Mouse (Mus musculus): ENCODE measurements around the gene Mast4. TPM values are rescaled to one million over a fixed set of nuclear protein-coding genes. Genes with fewer than 3 reads are reported as not detected.
A peak's percentile ranks its signal among the peaks of the same experiment; 100 is the strongest.

The Mast4 gene
- total RNA-seq, 2 experiments from 2014 or later: 66.7 to 68.9 TPM

DNA sequence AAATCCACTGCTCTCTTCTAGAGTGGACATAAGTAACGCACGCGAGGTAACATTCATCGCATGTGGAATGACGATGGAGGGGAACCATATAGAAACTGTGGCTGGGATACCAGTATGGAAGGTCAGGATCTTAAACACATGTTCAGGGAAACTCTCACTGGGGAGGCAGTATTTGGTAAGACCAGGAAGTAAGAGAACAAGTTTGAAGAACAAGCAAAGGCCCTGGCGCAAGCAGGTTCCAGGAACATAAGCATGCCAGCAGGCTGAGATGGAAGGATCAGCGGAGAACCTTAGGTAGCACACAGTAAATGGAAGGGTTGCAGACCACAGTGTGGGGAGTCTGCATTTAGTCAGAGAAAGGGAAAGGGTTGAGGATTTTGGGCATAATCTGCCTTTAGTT is 473.6 kb downstream of the Mast4 start:
- TF ChIP-seq CTCF (conservative IDR thresholded peaks at IDR 0.05): no peak
- no peak overlapping the region for H3K4me3 ChIP-seq
- no peak overlapping the region for H3K27ac ChIP-seq
- DNase-seq (ENCODE audit: low spot score in 2 of 2): no peak

GRCm38 (mm10) chr13:102860135-102860534 is 474.2 kb downstream of the Mast4 start:
- no peak for TF ChIP-seq CTCF (conservative IDR thresholded peaks at IDR 0.05)
- Histone ChIP-seq H3K4me3 (no peak overlapping the region), H3K27ac (no peak overlapping the region)
- DNase-seq (ENCODE audit: low spot score in 2 of 2): no peak

DNA sequence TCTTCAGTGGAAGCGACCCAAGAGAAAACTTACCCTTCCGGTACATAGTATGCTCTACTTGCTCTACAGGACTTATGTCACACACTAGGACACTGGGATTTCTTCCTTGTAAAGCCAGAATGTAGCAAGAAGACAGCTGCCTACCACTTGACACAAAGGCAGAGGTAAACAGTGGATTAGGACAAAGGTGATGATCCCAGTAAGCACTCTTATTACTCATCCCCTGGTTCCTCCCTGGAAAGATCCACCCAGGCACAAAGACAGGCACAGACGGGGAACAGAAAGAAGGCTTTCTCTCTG is 476.8 kb downstream of the Mast4 start:
- no peak for TF ChIP-seq CTCF (conservative IDR thresholded peaks at IDR 0.05)
- DNase-seq (ENCODE audit: low spot score in 2 of 2): no peak
- H3K4me3 ChIP-seq: no peak overlapping the region
- no peak overlapping the region for H3K27ac ChIP-seq

DNA sequence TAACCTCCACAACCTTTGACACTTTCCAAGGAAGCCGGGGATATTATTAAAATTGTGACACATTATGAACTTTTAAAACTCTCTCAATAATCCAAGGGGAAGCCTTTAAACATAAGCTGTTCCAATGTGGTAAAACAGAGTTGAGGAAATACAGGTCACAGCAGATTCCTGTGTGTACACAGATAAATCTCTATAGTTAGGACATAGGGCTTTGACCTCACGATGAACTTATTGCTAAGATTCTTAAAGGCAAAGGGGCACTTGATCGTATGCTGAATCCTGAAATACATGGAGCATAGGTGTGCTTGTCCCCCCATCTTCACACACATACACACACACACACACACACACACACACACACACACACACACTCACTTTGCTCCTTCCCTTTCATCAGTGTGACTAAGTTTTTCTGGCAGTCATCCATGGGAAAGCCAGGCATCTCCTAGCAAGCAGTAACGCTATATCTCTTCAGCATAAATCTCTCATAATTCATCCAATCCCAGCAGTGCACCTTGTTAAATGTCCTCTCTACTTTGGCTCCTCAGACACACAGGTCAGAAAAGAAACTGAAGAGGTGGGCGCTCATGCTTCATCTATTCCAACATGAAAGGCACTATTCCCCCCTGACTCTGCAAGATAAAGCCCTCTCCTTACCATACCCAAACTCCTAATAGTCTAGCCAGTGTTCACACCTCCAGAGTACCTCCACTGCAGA is 477.3 kb downstream of the Mast4 start:
- Histone ChIP-seq H3K27ac (no peak overlapping the region), H3K4me3 (no peak overlapping the region)
- no peak for TF ChIP-seq CTCF (conservative IDR thresholded peaks at IDR 0.05)
- no peak for DNase-seq (ENCODE audit: low spot score in 2 of 2)

GRCm38 (mm10) chr13:102852865-102853264 is 481.4 kb downstream of the Mast4 start:
- Histone ChIP-seq H3K4me3 (no peak overlapping the region), H3K27ac (no peak overlapping the region)
- no peak for DNase-seq (ENCODE audit: low spot score in 2 of 2)
- TF ChIP-seq CTCF (conservative IDR thresholded peaks at IDR 0.05): no peak

DNA sequence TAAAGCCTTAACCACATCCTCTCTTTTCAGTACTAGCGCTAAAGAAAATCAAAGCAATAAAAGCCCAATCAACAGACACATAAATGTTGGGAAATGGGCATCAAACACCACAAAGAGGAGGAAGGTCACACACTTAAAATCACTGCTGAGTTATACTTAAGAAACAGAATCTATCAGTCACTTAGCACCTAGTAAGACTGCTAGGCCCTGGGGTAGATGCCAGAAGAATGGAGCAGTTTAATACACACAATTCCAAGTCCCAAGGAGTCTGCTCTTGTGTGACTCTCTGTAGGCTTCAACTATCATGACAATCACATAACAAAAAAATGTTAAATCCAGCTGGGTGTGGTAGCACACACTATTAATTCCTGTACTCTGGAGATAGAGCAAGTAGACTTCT is 483.0 kb downstream of the Mast4 start:
- Histone ChIP-seq H3K27ac (no peak overlapping the region), H3K4me3 (no peak overlapping the region)
- no peak for DNase-seq (ENCODE audit: low spot score in 2 of 2)
- TF ChIP-seq CTCF (conservative IDR thresholded peaks at IDR 0.05): no peak

GRCm38 (mm10) chr13:102850594-102850993 is 483.7 kb downstream of the Mast4 start:
- TF ChIP-seq CTCF (conservative IDR thresholded peaks at IDR 0.05): no peak
- no peak for DNase-seq (ENCODE audit: low spot score in 2 of 2)

GRCm38 (mm10) chr13:102849068-102849467 is 485.2 kb downstream of the Mast4 start:
- TF ChIP-seq CTCF (conservative IDR thresholded peaks at IDR 0.05): no peak
- DNase-seq (ENCODE audit: low spot score in 2 of 2): no peak
- Histone ChIP-seq H3K27ac (no peak overlapping the region), H3K4me3 (no peak overlapping the region)

More at GRCm38 (mm10) chr13:102850594-102850993, 483.7 kb downstream of the Mast4 start:
- no peak overlapping the region for H3K4me3 ChIP-seq
- H3K27ac ChIP-seq: no peak overlapping the region

DNA sequence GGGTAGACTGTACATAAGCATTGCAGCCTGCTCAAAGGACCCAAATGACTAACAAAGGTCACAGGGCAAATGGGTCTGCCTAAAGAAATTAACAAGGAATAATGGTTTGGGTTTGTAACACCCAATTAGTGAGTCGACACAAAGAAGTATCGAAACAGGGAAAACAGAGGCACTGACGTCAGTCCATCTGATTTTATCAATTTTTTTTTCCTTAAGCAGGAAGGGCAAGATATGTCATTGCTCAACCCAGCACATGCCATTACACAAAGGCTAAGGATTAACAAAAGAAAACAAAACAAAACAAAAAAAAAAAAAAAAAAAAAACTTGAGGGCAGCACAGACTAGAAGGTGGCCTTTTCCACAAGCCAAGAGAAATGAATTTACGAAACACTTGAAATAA is 487.8 kb downstream of the Mast4 start:
- TF ChIP-seq CTCF (conservative IDR thresholded peaks at IDR 0.05): no peak
- no peak overlapping the region for H3K27ac ChIP-seq
- H3K4me3 ChIP-seq: no peak overlapping the region
- no peak for DNase-seq (ENCODE audit: low spot score in 2 of 2)

GRCm38 (mm10) chr13:102842715-102843114 is 491.6 kb downstream of the Mast4 start:
- H3K4me3 ChIP-seq: no peak overlapping the region
- no peak for TF ChIP-seq CTCF (conservative IDR thresholded peaks at IDR 0.05)
- H3K27ac ChIP-seq: no peak overlapping the region
- DNase-seq (ENCODE audit: low spot score in 2 of 2): no peak

DNA sequence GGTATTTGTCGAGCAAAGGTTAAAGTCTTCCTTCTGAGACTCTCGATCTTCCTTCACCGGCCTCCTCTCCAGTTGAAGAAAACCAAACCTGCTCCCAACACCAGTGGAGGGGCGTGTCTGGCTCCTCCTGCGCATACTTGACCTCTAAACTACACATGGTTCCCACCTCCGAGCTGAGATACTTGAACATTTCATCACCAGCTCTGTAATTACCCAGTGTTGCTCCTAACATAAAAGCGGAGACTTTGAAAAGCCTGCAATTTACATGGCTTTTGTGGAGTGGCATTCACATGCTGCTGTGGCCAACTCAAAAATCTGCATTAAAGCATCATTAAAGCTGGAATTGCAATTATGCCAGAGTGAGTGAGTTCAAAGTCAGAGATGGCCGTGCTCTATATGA is 492.1 kb downstream of the Mast4 start:
- H3K4me3 ChIP-seq: no peak overlapping the region
- no peak overlapping the region for H3K27ac ChIP-seq
- TF ChIP-seq CTCF (conservative IDR thresholded peaks at IDR 0.05): no peak
- no peak for DNase-seq (ENCODE audit: low spot score in 2 of 2)

DNA sequence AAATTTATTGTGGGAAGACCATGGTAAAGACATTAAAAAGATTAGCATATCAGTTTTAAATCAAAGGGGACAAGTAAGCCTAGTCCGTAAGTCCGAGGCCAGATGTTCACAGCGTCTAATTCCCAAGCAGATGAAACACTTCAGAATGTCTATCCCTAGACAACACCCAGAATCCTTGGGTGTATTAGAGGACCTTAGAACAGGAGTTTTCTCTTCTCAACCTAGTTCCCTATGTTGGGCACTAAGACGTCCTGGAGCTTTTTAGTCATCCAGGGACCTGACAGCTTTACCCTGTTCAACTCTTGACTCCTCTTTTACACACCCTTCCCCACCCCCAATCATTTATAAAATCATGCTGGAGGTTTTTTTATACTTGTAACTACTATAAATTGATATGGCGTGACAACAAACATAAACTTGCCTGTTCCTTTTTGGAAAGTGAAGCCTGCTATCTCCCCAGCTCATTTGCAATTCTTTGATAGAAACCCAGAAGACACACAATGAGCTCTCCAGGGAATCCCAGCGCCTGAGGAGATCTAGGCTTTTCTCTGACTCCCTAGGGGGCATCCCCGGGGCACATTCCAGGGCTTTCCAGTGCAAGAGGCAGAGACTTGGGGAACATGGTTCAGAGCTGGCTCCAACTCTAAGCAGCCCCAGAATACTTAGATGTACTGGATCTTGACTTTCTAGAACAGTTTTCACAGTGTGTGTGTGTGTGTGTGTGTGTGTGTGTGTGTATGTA is 494.4 kb downstream of the Mast4 start:
- H3K27ac ChIP-seq: no peak overlapping the region
- no peak for DNase-seq (ENCODE audit: low spot score in 2 of 2)
- no peak for TF ChIP-seq CTCF (conservative IDR thresholded peaks at IDR 0.05)
- H3K4me3 ChIP-seq: no peak overlapping the region

DNA sequence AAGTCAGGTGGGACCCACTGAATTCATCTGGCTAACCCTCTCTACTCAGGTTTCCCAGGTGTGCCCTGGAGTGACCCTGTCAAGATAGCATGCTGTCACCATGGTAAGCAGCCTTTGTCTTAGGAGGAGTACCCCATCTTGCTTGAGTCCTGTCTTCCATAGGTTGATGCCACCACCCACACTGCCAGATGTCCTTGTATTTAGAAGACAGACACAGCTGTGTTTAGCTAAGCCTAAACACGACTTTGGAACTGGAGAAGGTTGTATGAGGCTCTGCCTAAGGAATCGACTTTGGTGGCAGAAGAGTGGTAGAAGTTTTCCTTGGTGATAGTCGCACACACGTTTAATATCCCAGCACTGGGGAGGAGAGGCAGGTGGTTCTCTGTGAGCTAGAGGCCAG is 496.9 kb downstream of the Mast4 start:
- no peak overlapping the region for H3K4me3 ChIP-seq
- no peak for TF ChIP-seq CTCF (conservative IDR thresholded peaks at IDR 0.05)
- 0 out of 2 replicates have a peak overlapping the region, but pooled peaks have one; percentile 23 for H3K27ac ChIP-seq
- DNase-seq (ENCODE audit: low spot score in 2 of 2): no peak

GRCm38 (mm10) chr13:102835336-102835735 is 499.0 kb downstream of the Mast4 start:
- no peak for TF ChIP-seq CTCF (conservative IDR thresholded peaks at IDR 0.05)
- peak; percentile 30 to 50 for DNase-seq (ENCODE audit: low spot score in 2 of 2)
- Histone ChIP-seq H3K4me3 (no peak overlapping the region), H3K27ac (peak overlapping the region; percentile 56; the same call in 1 of the 2 replicates)

All from layer of hippocampus, adult 2 months (tissue).